Mouse (Mus musculus) midbrain, postnatal 0 days (tissue): ENCODE measurements around the gene Smg7. TPM values are rescaled to one million over a fixed set of nuclear protein-coding genes. Genes with fewer than 3 reads are reported as not detected.
A peak's percentile ranks its signal among the peaks of the same experiment; 100 is the strongest.

Source experiments
- ATAC-seq: fragments of 200-750 bp; cut with Nextera tagmentation; 2 replicates; pipeline ENCODE4 v1.8.0; 2017; ENCODE audit warnings: moderate number of reproducible peaks, mild to moderate bottlenecking, moderate TSS enrichment, moderate library complexity; ENCODE audit not compliant: low FRiP score
- DNase-seq: peaks from one replicate; pipeline ENCODE4 v3.0.0-alpha.2; 2015; ENCODE audit warnings: low spot score
- H3K27ac ChIP-seq: fragments of 300-500 bp; sonication (generic); 2 replicates; pipeline ENCODE4 v1.5.1; 2014; ENCODE audit warnings: low read depth, mild to moderate bottlenecking, low read length, mixed read lengths
- H3K27me3 ChIP-seq: fragments of 300-500 bp; sonication (generic); 2 replicates; pipeline ENCODE4 v1.6.1; 2014; ENCODE audit warnings: low read length, control low read depth, mixed read lengths; ENCODE audit not compliant: insufficient read depth
- H3K36me3 ChIP-seq: fragments of 300-500 bp; sonication (generic); 2 replicates; pipeline ENCODE4 v1.6.1; 2014; ENCODE audit warnings: low read length, control low read depth, mixed read lengths; ENCODE audit not compliant: insufficient read depth
- H3K4me1 ChIP-seq: fragments of 300-500 bp; sonication (generic); 2 replicates; pipeline ENCODE4 v1.6.1; 2014; ENCODE audit warnings: mild to moderate bottlenecking, control low read depth, antibody characterized with exemption, low read length, mixed read lengths; ENCODE audit not compliant: insufficient read depth
- H3K4me2 ChIP-seq: fragments of 300-500 bp; sonication (generic); 2 replicates; pipeline ENCODE4 v1.6.1; 2014; ENCODE audit warnings: low read depth, mild to moderate bottlenecking, low read length, mixed read lengths; ENCODE audit not compliant: poor library complexity, severe bottlenecking
- H3K4me3 ChIP-seq: fragments of 300-500 bp; sonication (generic); 2 replicates; pipeline ENCODE4 v1.5.1; 2014; ENCODE audit warnings: low read depth, mild to moderate bottlenecking, low read length, moderate library complexity
- H3K9ac ChIP-seq: fragments of 300-500 bp; sonication (generic); replicated peaks from 2 replicates; pipeline ENCODE4 v1.6.1; 2014; ENCODE audit warnings: mild to moderate bottlenecking, low read length, moderate library complexity, mixed read lengths; ENCODE audit not compliant: poor library complexity, severe bottlenecking
- H3K9me3 ChIP-seq: fragments of 300-500 bp; sonication (generic); 2 replicates; pipeline ENCODE4 v1.6.1; 2016; ENCODE audit warnings: low read length, control low read depth
- CTCF ChIP-seq: IDR thresholded peaks from 2 replicates; pipeline ENCODE4 v1.5.1; 2016; ENCODE audit warnings: antibody characterized with exemption, mild to moderate bottlenecking
- WGBS: fragments of 180-500 bp; shearing (Covaris S2); extraction: QIAGEN DNeasy Blood & Tissue Kit; methylation state at CpG from one replicate; pipeline ENCODE4 v1.1.7; 2014; 5-methylcytosine and 5-hydroxymethylcytosine counted together
- polyA plus RNA-seq: library from polyadenylated mRNA; unstranded; fragments of >200 nt; fragmentation: Nextera tagmentation; extraction: Ambion mirVana; gene quantifications from 2 replicates; pipeline ENCODE4 v1.2.1, GENCODE M21; 2015
- total RNA-seq: library from RNA; depleted of rRNA; stranded (reverse); fragments of >200 nt; gene quantifications from 2 replicates; pipeline ENCODE4 v1.2.3, GENCODE M21; 2014

Gene Smg7
- total and polyA plus RNA-seq, 2 experiments from 2014 or later, result 30.5 to 72.6 TPM

DNA sequence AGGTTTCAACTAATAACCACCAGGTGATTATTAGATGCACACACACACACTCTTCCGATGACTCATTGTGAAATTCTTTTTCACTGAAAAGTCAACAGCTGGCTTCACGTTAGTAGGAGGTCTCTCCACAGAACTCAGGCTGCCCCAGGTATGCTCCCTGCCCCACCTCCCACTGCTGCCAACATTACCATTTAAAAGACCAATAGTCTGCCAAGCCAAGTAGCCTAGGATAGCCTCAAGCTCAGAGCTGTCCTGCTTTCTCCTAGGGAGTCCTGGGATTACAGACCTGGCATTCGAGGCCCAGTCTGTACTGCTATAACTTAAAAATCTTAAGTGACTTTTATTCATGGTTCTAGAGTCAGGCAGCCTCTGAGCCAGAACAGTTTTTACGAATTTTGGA lies 15.2 kb upstream of the Smg7 start:
- no peak overlapping the region for H3K4me2 ChIP-seq
- no peak overlapping the region for H3K27ac ChIP-seq
- H3K27me3 ChIP-seq, result no peaks in the 10 kb centered on the region
- WGBS, result 77% methylated on average over 4 of the region's 4 CpGs
- ATAC-seq (no peak), DNase-seq (no peak)
- H3K4me3 ChIP-seq, result no peak overlapping the region
- no peak for TF ChIP-seq CTCF
- no peaks in the 10 kb centered on the region for H3K4me1 ChIP-seq
- H3K36me3 ChIP-seq, result no peaks in the 10 kb centered on the region
- no peaks in the 10 kb centered on the region for H3K9me3 ChIP-seq
- no peak overlapping the region for H3K9ac ChIP-seq

DNA sequence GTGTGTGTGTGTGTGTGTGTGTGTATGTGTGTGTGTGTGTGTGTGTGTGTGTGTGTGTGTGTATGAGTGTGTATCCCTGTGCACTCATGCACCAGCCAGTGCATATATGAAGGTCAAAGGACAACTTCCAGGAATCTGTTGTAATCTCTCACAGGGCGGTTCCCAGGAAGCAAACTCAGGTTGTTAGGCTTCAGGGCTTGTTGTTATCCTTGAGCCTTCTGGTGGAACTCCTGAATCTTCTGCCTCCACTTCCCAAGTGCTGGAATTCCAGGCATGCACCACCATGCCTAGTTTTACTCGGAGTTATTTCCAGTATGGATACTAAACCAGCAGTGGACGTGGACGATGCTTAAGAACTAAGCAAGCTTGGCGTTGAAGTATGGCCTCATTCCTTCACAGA lies 14.5 kb upstream of the Smg7 start:
- H3K9ac ChIP-seq, result no peak overlapping the region
- H3K36me3 ChIP-seq, result no peaks in the 10 kb centered on the region
- WGBS, result 85% methylated on average over 5 of the region's 5 CpGs
- no peak overlapping the region for H3K27ac ChIP-seq
- H3K4me1 ChIP-seq, result no peaks in the 10 kb centered on the region
- no peak overlapping the region for H3K4me2 ChIP-seq
- ATAC-seq, result no peak
- no peaks in the 10 kb centered on the region for H3K27me3 ChIP-seq
- no peak for DNase-seq
- no peaks in the 10 kb centered on the region for H3K9me3 ChIP-seq
- TF ChIP-seq CTCF, result no peak
- H3K4me3 ChIP-seq, result no peak overlapping the region

DNA sequence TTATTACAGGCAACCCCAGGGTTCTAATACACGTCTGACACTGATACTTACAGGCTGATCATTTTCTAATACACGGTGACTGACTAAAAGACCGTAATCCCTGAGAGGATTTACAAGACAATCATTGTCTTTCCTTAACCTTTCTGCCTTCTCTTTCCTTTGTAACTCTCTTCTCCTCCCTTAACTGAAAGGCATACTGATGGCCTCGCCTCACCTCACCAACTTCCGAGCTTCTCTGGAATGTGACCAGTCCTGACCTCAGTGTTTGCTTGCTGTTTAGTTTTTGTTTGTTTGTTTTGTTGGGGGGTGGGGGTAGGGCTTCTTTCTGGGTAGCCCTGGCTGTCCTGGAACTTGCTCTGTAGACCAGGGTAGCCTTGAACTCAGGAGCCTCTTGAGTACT lies 13.3 kb upstream of the Smg7 start:
- no peaks in the 10 kb centered on the region for H3K27me3 ChIP-seq
- no peak overlapping the region for H3K27ac ChIP-seq
- DNase-seq (no peak), ATAC-seq (no peak)
- H3K4me2 ChIP-seq, result no peak overlapping the region
- WGBS, result 17% methylated on average over 5 of the region's 5 CpGs
- H3K4me3 ChIP-seq, result no peak overlapping the region
- no peaks in the 10 kb centered on the region for H3K4me1 ChIP-seq
- H3K9me3 ChIP-seq, result no peaks in the 10 kb centered on the region
- H3K9ac ChIP-seq, result no peak overlapping the region
- H3K36me3 ChIP-seq, result no peaks in the 10 kb centered on the region
- no peak for TF ChIP-seq CTCF

DNA sequence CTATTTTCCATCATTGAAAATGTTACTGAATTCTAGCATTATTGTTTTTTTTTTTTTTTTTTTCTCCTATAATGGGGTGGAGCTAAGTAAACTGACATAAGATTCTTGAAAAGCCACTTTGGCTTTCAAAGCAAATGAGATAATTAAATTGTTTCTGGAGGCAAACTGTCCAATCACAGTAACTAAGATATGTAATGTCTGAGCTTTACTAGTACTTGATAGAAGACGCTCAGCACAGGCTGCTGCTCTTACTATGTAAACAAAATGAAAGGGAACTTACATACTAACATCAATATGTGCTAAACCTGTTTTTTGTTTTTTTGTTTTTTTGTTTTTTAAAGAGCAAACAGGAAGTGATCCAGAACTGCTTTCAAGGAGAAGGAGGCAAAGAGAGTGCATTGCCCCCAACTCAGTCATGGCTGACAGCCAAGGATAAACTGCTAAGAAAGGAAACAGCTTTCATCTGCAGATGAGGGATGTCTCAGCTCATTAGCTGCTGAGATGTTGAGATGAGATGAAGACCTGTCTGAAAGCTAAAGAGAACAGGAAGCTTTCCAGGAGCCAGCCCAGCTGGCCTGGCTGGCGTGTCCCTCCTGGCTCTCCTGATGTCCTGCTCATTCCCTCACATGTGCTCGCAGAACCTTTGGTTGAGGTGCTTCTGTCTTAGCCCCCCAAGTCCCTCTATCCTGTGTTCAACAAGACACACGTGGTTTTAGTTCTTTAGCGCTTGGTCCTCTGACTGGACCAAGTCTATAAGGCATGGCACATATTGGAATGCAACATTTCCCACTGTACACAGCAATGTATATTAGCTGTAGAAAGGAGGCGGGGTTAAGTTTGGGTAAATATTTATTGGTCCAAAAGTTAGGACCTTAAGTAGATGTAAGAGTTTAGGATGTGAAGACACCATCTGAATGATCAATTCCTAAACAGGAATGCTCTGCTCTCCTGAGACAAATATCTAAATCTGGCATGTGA lies 11.3 kb upstream of the Smg7 start:
- 78% methylated on average over 6 of the region's 6 CpGs for WGBS
- Histone ChIP-seq H3K27me3 (no peaks in the 10 kb centered on the region), H3K4me2 (no peak overlapping the region), H3K9me3 (no peaks in the 10 kb centered on the region), H3K4me1 (no peaks in the 10 kb centered on the region), H3K27ac (no peak overlapping the region), H3K4me3 (no peak overlapping the region), H3K9ac (no peak overlapping the region), H3K36me3 (no peaks in the 10 kb centered on the region)
- DNase-seq, result peak; percentile 46
- no peak for ATAC-seq
- TF ChIP-seq CTCF, result no peak

DNA sequence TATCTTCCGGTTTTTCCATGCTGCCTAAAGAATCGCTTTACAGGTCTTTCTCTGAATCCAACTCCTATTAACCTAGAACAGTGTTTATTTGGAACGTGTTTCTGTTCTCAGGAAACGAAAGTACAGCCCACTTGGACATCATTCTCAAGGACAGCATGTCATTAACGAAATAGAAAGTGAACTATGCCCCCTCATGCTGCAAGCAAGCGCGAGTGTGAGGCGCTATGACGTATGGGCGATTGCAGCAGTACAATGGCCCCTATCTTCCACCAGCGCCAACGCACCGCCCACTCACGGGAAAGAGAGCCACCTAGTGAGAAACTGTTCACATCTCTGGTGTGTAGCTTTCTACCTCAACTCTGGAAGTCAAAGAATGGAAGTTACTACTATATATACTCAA lies 2.0 kb upstream of the Smg7 start:
- Histone ChIP-seq H3K4me2 (peak overlapping the region; percentile 94), H3K4me1 (0 out of 2 replicates have a peak, but pooled peaks cover 3% of the 10 kb centered on the region), H3K4me3 (peak overlapping the region; percentile 94), H3K9ac (no peak overlapping the region), H3K36me3 (no peaks in the 10 kb centered on the region), H3K27ac (peak overlapping the region; percentile 53), H3K27me3 (no peaks in the 10 kb centered on the region), H3K9me3 (no peaks in the 10 kb centered on the region)
- peak; percentile 88 for TF ChIP-seq CTCF
- peak; percentile 93 for DNase-seq
- under 1% methylated on average over 14 of the region's 14 CpGs for WGBS
- ATAC-seq, result 0 out of 2 replicates have a peak, but pooled peaks have one; percentile 25

DNA sequence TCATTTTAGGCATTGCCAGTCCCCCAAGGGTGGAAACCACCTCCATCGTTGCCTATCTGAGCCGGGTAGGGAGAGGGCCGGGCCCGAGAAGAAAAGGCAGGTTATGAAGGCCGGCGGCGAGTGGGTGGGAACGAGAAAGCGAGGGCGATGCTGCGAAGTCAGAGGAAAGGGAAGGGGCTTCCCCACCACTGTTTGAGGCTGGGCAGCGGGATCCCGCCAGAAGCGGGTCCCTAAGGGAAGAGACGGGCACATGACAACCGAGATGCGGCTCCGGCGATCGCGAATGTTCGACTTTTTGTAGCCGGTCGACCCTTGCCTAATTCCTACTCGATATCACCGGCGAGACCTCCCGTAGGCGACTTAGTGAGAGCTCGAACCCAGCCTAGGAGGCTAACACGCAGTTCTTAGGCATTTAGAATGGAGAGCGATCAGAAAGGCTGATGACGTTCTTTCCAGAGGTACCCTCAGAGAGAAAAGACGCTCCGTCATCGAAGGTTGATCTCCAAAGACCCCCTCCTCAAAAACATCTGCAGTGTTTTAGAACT lies 1.2 kb upstream of the Smg7 start:
- H3K4me2 ChIP-seq, result peak overlapping the region; percentile 94
- H3K27ac ChIP-seq, result peak overlapping the region; percentile 99
- no peaks in the 10 kb centered on the region for H3K36me3 ChIP-seq
- peak overlapping the region; percentile 93 for H3K9ac ChIP-seq
- DNase-seq, result peak; percentile 58
- H3K27me3 ChIP-seq, result no peaks in the 10 kb centered on the region
- ATAC-seq, result peak; percentile 8; the same call in 1 of the 2 replicates
- peak overlapping the region; percentile 94 for H3K4me3 ChIP-seq
- TF ChIP-seq CTCF, result no peak
- no peaks in the 10 kb centered on the region for H3K9me3 ChIP-seq
- under 1% methylated on average over 36 of the region's 36 CpGs for WGBS
- H3K4me1 ChIP-seq, result 0 out of 2 replicates have a peak, but pooled peaks cover 3% of the 10 kb centered on the region
